Mouse (Mus musculus) limb, embryonic 14.5 days (tissue): ENCODE measurements around the gene Il6ra. TPM values are rescaled to one million over a fixed set of nuclear protein-coding genes. Genes with fewer than 3 reads are reported as not detected.

Experiments
- ATAC-seq: fragments of 200-750 bp; cut with Nextera tagmentation; 2 replicates; pipeline ENCODE4 v1.8.0; 2017; ENCODE audit warnings: low read depth, moderate number of reproducible peaks, moderate TSS enrichment; ENCODE audit not compliant: low FRiP score
- DNase-seq: peaks from one replicate; pipeline ENCODE4 v3.0.0-alpha.2; 2015; ENCODE audit warnings: low spot score
- H3K27ac ChIP-seq: fragments of 300-500 bp; sonication (generic); replicated peaks from 2 replicates; pipeline ENCODE4 v1.5.1; 2014; ENCODE audit warnings: low read depth, mild to moderate bottlenecking, low read length, moderate library complexity, mixed read lengths
- H3K27me3 ChIP-seq: fragments of 300-500 bp; sonication (generic); 2 replicates; pipeline ENCODE4 v1.6.1; 2014; ENCODE audit warnings: low read length, mixed read lengths; ENCODE audit not compliant: control insufficient read depth, insufficient read depth
- H3K36me3 ChIP-seq: fragments of 300-500 bp; sonication (generic); 2 replicates; pipeline ENCODE4 v1.6.1; 2014; ENCODE audit warnings: mild to moderate bottlenecking, low read length, moderate library complexity, mixed read lengths; ENCODE audit not compliant: control insufficient read depth, insufficient read depth
- H3K4me1 ChIP-seq: fragments of 300-500 bp; sonication (generic); 2 replicates; pipeline ENCODE4 v1.6.1; 2014; ENCODE audit warnings: antibody characterized with exemption, low read length, mixed read lengths; ENCODE audit not compliant: control insufficient read depth, insufficient read depth
- H3K4me2 ChIP-seq: fragments of 300-500 bp; sonication (generic); replicated peaks from 2 replicates; pipeline ENCODE4 v1.6.1; 2014; ENCODE audit warnings: low read depth, mild to moderate bottlenecking, low read length, moderate library complexity; ENCODE audit not compliant: severe bottlenecking
- H3K4me3 ChIP-seq: fragments of 300-500 bp; sonication (generic); replicated peaks from 2 replicates; pipeline ENCODE4 v1.5.1; 2014; ENCODE audit warnings: low read length
- H3K9ac ChIP-seq: fragments of 300-500 bp; sonication (generic); 2 replicates; pipeline ENCODE4 v1.6.1; 2014; ENCODE audit warnings: mild to moderate bottlenecking, low read depth, low read length, moderate library complexity; ENCODE audit not compliant: severe bottlenecking
- H3K9me3 ChIP-seq: fragments of 300-500 bp; sonication (generic); 2 replicates; pipeline ENCODE4 v1.6.1; 2016; ENCODE audit warnings: low read length; ENCODE audit not compliant: control insufficient read depth
- POLR2A ChIP-seq: fragments of 200-500 bp; IDR thresholded peaks from 2 replicates; pipeline ENCODE4 v1.8.0; 2012; ENCODE audit warnings: inconsistent platforms, mild to moderate bottlenecking, moderate library complexity, borderline replicate concordance; ENCODE audit not compliant: insufficient read depth, insufficient read length; ENCODE audit errors: extremely low read depth
- WGBS: fragments of 180-500 bp; shearing (Covaris S2); extraction: QIAGEN DNeasy Blood & Tissue Kit; methylation state at CpG from one replicate; pipeline ENCODE4 v1.1.7; 2014; 5-methylcytosine and 5-hydroxymethylcytosine counted together
- polyA plus RNA-seq, 2 experiments: library from polyadenylated mRNA; depleted of rRNA in 1 of 2; stranded (reverse) in 1 of 2; unstranded in 1 of 2; fragments of >200 nt; fragmentation: Nextera tagmentation in 1 of 2; extraction: Ambion mirVana in 1 of 2; gene quantifications; 2 replicates each; pipeline versions ENCODE4 v1.2.1 to v1.2.3; 2012 to 2014

Gene Il6ra
- polyA plus RNA-seq, 2 experiments = 1.2 to 1.3 TPM

DNA sequence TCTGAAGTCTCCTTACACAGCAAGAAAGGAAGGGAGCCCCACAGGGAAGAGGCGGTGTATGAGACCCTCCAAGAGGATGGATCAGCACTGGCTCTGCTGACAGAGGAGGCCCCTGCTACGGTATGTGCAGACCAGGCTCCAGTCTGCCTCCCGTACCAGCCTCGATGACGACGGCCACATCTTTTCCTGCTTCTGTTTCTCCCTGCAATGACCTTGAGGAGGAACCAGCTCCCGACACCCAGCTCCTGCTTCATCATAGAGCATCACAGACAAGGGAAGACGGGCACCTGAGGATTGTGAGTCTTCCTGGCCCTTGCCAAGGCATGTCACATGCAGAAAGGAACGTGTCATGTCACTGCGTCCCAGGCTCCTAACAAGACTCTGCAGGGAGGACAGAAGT is 15.0 kb downstream of the Il6ra start:
- no peak for TF ChIP-seq POLR2A

DNA sequence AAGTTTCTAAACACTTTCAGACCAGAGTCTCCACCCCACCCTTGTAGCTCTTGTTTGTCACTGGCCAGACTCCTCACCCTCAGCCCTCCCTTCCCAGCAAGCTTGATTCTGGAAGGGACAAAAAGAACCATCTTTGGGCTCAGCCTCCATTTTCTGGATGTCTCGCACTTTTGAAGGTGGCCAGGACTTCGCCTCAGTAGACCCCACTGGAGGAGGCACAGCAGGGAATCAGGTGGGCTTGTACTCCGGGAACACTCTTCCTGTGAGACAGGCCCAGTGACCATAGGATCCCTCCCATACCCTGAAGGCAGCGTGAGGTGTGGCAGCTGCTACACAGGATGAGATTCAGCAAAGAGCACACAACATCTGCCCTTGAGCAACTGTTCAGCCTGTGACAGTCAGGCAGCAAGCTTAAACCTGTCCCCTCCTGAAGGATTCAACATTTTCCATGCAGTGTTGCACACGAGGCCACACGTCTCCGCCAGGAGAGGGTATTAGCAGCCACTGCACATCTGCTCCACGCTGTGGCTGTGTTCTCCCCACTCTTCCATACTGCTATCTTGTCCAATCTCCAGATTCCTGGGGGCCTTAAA is 15.7 kb downstream of the Il6ra start:
- no peak for TF ChIP-seq POLR2A
- 62% methylated on average over 8 of the region's 8 CpGs for WGBS
- Histone ChIP-seq H3K36me3 (no peaks in the 10 kb centered on the region), H3K4me2 (no peak overlapping the region), H3K9me3 (no peaks in the 10 kb centered on the region), H3K4me1 (no peaks in the 10 kb centered on the region; the same call in 1 of the 2 replicates), H3K27me3 (no peaks in the 10 kb centered on the region), H3K27ac (no peak overlapping the region), H3K4me3 (no peak overlapping the region), H3K9ac (no peak overlapping the region)
- ATAC-seq (no peak), DNase-seq (no peak)

More for the DNA sequence above, 15.0 kb downstream of the Il6ra start:
- Histone ChIP-seq H3K9me3 (no peaks in the 10 kb centered on the region), H3K36me3 (no peaks in the 10 kb centered on the region), H3K4me3 (no peak overlapping the region), H3K27ac (no peak overlapping the region), H3K4me2 (no peak overlapping the region), H3K9ac (no peak overlapping the region), H3K4me1 (no peaks in the 10 kb centered on the region; the same call in 1 of the 2 replicates), H3K27me3 (no peaks in the 10 kb centered on the region)
- 68% methylated on average over 10 of the region's 10 CpGs for WGBS
- DNase-seq (no peak), ATAC-seq (no peak)

DNA sequence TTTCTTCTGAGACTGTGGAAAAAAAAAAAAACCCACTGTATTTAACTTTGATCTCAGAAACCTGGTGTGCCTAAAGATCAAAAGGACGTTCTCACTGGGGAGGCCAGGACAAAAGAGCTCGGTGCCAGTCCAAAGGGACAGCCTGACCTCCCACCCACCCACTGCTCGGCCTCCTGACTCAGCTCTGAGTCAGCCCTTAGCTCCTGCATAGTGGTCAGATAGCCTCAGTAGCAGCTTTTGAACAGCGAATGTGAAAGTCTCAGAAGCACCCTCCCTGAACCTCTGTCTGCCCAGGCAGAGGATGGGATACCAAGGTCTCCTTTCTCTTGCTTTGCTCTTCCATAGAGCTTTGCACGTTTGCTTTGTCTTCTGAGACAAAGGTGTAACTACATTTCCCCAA is 16.4 kb downstream of the Il6ra start:
- Histone ChIP-seq H3K36me3 (no peaks in the 10 kb centered on the region), H3K4me3 (no peak overlapping the region), H3K4me2 (no peak overlapping the region), H3K4me1 (no peaks in the 10 kb centered on the region; the same call in 1 of the 2 replicates), H3K9me3 (no peaks in the 10 kb centered on the region), H3K27me3 (no peaks in the 10 kb centered on the region), H3K27ac (no peak overlapping the region), H3K9ac (no peak overlapping the region)
- TF ChIP-seq POLR2A = no peak
- WGBS = 25% methylated on average over 5 of the region's 5 CpGs
- ATAC-seq = no peak
- DNase-seq = no peak

DNA sequence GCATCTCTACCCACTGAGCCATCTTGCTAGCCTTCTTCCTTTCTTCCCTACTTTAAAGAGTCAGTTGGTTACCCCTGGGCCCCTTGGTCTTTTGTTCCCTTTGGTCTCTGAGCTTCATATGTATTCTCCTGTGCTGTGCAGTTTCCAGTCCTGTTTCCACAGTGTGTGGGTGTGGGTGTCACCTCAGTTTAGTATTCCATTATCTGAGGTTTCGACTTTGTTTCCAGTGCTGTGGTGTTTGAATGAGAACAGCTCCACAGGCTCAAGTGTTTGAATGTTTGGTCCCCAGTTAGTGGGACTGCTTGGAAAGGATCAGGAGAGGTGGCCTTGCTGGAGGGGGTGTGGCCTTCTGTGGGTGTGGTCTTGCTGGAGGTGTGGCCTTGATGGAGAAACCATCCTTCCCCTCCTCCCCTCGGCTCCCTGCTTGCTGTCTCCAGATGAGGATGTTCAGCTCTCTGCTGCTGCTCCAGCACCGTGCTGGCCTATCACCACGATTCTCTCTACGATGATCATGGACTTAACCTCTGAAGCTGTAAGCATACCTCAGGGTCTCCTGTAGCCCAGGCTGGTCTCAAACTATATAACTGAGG is 20.4 kb downstream of the Il6ra start:
- Histone ChIP-seq H3K4me2 (no peak overlapping the region), H3K27me3 (no peaks in the 10 kb centered on the region), H3K9me3 (no peaks in the 10 kb centered on the region), H3K4me1 (peaks cover 13% of the 10 kb centered on the region), H3K9ac (no peak overlapping the region), H3K27ac (no peak overlapping the region), H3K4me3 (no peak overlapping the region), H3K36me3 (no peaks in the 10 kb centered on the region)
- WGBS = 85% methylated on average over 5 of the region's 5 CpGs
- no peak for DNase-seq
- ATAC-seq = no peak
- TF ChIP-seq POLR2A = no peak

DNA sequence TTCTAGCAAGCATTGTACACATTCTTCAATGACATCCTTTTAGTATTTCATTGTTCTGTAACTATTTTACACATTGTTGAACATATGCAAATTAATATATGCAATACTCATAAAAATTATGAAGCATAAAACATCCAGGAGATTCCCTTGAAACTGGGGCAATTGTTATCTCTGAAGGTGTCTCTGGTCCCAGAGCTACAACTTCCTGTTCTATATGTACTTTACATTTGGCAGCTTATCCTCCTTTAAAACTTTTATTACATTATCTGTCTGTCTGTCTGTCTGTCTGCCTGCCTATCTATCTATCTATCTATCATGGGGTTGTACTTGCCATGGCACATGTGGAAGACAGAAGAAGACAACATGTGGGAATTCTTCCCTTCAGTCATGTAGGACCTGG is 21.3 kb downstream of the Il6ra start:
- DNase-seq (no peak), ATAC-seq (no peak)
- Histone ChIP-seq H3K36me3 (no peaks in the 10 kb centered on the region), H3K4me1 (peaks cover 13% of the 10 kb centered on the region), H3K27ac (no peak overlapping the region), H3K9me3 (no peaks in the 10 kb centered on the region), H3K4me3 (no peak overlapping the region), H3K4me2 (no peak overlapping the region), H3K9ac (no peak overlapping the region), H3K27me3 (no peaks in the 10 kb centered on the region)
- TF ChIP-seq POLR2A = no peak
